Mouse (Mus musculus) hindbrain, embryonic 11.5 days (tissue): ENCODE measurements around the gene Rps28. TPM values are rescaled to one million over a fixed set of nuclear protein-coding genes. Genes with fewer than 3 reads are reported as not detected.

Experiments
- ATAC-seq: fragments of 200-750 bp; cut with Nextera tagmentation; 2 replicates; pipeline ENCODE4 v1.8.0; 2017; ENCODE audit warnings: mild to moderate bottlenecking, moderate TSS enrichment, moderate library complexity; ENCODE audit not compliant: low FRiP score
- DNase-seq: peaks from one replicate; pipeline ENCODE4 v3.0.0-alpha.2; 2015; ENCODE audit warnings: low spot score
- H3K27ac ChIP-seq: fragments of 300-500 bp; sonication (generic); 2 replicates; pipeline ENCODE4 v1.5.1; 2014; ENCODE audit warnings: mild to moderate bottlenecking, low read depth, low read length
- H3K27me3 ChIP-seq: fragments of 300-500 bp; sonication (generic); 2 replicates; pipeline ENCODE4 v1.6.1; 2014; ENCODE audit warnings: mild to moderate bottlenecking, low read length, moderate library complexity, mixed read lengths; ENCODE audit not compliant: control insufficient read depth, insufficient read depth
- H3K36me3 ChIP-seq: fragments of 300-500 bp; sonication (generic); 2 replicates; pipeline ENCODE4 v1.6.1; 2014; ENCODE audit warnings: mild to moderate bottlenecking, low read length, moderate library complexity, mixed read lengths; ENCODE audit not compliant: control insufficient read depth, insufficient read depth
- H3K4me1 ChIP-seq: fragments of 300-500 bp; sonication (generic); replicated peaks from 2 replicates; pipeline ENCODE4 v1.6.1; 2014; ENCODE audit warnings: low read length, mixed read lengths; ENCODE audit not compliant: control insufficient read depth, insufficient read depth
- H3K4me2 ChIP-seq: fragments of 300-500 bp; sonication (generic); replicated peaks from 2 replicates; pipeline ENCODE4 v1.6.1; 2014; ENCODE audit warnings: mild to moderate bottlenecking, low read depth, low read length
- H3K4me3 ChIP-seq: fragments of 300-500 bp; sonication (generic); 2 replicates; pipeline ENCODE4 v1.5.1; 2014; ENCODE audit warnings: low read depth, low read length
- H3K9ac ChIP-seq: fragments of 300-500 bp; sonication (generic); 2 replicates; pipeline ENCODE4 v1.6.1; 2014; ENCODE audit warnings: low read depth, low read length
- H3K9me3 ChIP-seq: fragments of 300-500 bp; sonication (generic); 2 replicates; pipeline ENCODE4 v1.6.1; 2016; ENCODE audit warnings: low read length; ENCODE audit not compliant: control insufficient read depth
- WGBS: fragments of 180-500 bp; shearing (Covaris S2); extraction: QIAGEN DNeasy Blood & Tissue Kit; methylation state at CpG from one replicate; pipeline ENCODE4 v1.1.7; 2014; 5-methylcytosine and 5-hydroxymethylcytosine counted together
- polyA plus RNA-seq: library from polyadenylated mRNA; unstranded; fragments of >200 nt; fragmentation: Nextera tagmentation; extraction: Ambion mirVana; gene quantifications from 2 replicates; pipeline ENCODE4 v1.2.1, GENCODE M21; 2014

Rps28 gene
- polyA plus RNA-seq, 1 experiment from 2014 or later: 706 TPM

DNA sequence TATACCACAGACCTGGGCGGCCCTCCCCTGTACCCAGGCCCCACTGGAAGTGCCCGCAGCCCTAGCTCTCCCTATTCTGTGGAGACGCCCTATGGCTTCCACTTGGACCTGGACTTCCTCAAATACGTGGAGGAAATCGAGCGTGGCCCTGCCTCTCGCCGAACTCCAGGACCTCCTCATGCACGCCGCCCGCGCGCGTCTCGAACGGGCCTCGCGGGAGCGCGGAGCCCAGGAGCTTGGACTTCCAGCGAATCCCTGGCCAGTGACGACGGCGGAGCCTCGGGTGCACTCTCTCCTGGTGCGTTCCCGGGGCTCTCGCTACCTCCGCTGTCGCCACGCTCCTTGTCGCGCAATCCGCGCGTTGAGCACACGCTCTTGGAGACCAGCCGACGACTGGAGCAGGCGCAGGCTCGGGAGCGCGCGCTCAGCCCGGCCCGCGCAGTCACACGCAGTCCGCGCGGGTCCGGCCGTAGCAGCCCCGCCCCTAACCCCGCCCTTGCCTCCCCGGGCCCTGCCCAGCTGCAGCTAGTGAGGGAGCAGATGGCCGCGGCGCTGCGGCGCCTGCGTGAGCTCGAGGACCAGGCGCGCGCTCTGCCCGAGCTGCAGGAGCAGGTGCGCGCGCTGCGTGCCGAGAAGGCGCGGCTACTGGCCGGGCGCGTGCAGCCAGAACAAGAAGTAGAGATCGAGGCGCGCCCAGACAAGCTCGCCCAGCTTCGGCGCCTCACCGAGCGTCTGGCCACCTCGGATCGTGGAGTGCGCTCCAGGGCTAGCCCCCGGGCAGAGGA, 7.0 kb downstream of the Rps28 start:
- Histone ChIP-seq H3K4me3 (peak overlapping the region; percentile 53), H3K27ac (peak overlapping the region; percentile 86), H3K9me3 (no peaks in the 10 kb centered on the region), H3K4me1 (peaks cover 7% of the 10 kb centered on the region), H3K4me2 (peak overlapping the region; percentile 84), H3K36me3 (peaks cover 3% of the 10 kb centered on the region; the same call in 1 of the 2 replicates), H3K27me3 (no peaks in the 10 kb centered on the region), H3K9ac (peak overlapping the region; percentile 75)
- ATAC-seq (peak; percentile 96), DNase-seq (peak; percentile 96)
- WGBS: under 1% methylated on average over 89 of the region's 89 CpGs

GRCm38 (mm10) chr17:33816612-33817011, 7.8 kb downstream of the Rps28 start:
- ATAC-seq: no peak

DNA sequence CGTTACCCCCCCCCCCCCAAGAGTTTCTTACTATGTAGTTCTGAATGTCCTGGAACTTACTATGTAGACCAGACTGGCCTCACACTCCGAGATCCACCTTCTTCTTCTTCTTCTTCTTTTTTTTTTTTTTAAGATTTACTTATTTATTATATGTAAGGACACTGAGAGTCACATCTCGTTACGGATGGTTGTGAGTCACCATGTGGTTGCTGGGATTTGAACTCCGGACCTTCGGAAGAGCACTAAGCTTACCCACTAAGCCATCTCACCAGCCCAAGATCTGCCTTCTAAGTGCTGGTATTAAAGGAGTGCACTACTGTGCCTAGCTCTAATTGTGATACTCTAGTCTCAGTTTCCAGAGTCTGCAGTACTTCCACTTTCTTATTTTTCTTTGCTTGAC, 9.0 kb downstream of the Rps28 start:
- H3K9ac ChIP-seq: no peak overlapping the region
- no peaks in the 10 kb centered on the region for H3K9me3 ChIP-seq
- no peak overlapping the region for H3K27ac ChIP-seq
- peaks cover 7% of the 10 kb centered on the region for H3K4me1 ChIP-seq
- ATAC-seq: no peak
- no peak overlapping the region for H3K4me2 ChIP-seq
- H3K36me3 ChIP-seq: peaks cover 3% of the 10 kb centered on the region; the same call in 1 of the 2 replicates
- peaks cover 6% of the 10 kb centered on the region for H3K27me3 ChIP-seq
- WGBS: 94% methylated on average over 6 of the region's 6 CpGs
- no peak for DNase-seq
- no peak overlapping the region for H3K4me3 ChIP-seq

More at GRCm38 (mm10) chr17:33816612-33817011, 7.8 kb downstream of the Rps28 start:
- H3K36me3 ChIP-seq: peaks cover 3% of the 10 kb centered on the region; the same call in 1 of the 2 replicates
- 81% methylated on average over 5 of the region's 5 CpGs for WGBS
- peak overlapping the region; percentile 84 for H3K4me2 ChIP-seq
- no peaks in the 10 kb centered on the region for H3K27me3 ChIP-seq
- DNase-seq: no peak
- peaks cover 7% of the 10 kb centered on the region for H3K4me1 ChIP-seq
- H3K9ac ChIP-seq: peak overlapping the region; percentile 75; the same call in 1 of the 2 replicates
- H3K27ac ChIP-seq: no peak overlapping the region
- H3K9me3 ChIP-seq: no peaks in the 10 kb centered on the region
- H3K4me3 ChIP-seq: peak overlapping the region; percentile 53

DNA sequence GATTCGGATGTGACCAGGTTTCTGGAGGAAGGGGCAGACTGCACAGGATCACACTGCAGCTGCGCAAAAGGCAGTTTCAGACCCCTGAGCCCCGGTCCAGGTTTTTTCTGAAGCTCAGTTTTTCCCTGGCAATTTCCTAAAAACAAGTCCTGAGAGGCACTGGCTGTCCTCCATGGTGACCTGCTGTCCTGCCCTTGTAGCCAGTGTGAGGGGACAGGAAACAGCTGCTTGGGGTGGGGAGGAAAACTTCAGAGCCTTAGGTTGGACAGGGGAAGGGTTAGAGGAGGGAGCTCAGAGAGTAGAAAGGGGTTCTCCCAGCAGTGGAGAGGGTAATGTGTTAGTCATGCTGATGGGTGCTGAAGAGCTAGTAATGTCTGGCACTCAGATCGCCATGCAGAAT, 11.4 kb downstream of the Rps28 start:
- Histone ChIP-seq H3K4me2 (no peak overlapping the region), H3K9me3 (no peaks in the 10 kb centered on the region), H3K4me3 (no peak overlapping the region), H3K27ac (no peak overlapping the region), H3K4me1 (peaks cover 5% of the 10 kb centered on the region), H3K9ac (no peak overlapping the region), H3K36me3 (no peaks in the 10 kb centered on the region), H3K27me3 (peaks cover 6% of the 10 kb centered on the region)
- 68% methylated on average over 4 of the region's 4 CpGs for WGBS
- DNase-seq (no peak), ATAC-seq (no peak)

DNA sequence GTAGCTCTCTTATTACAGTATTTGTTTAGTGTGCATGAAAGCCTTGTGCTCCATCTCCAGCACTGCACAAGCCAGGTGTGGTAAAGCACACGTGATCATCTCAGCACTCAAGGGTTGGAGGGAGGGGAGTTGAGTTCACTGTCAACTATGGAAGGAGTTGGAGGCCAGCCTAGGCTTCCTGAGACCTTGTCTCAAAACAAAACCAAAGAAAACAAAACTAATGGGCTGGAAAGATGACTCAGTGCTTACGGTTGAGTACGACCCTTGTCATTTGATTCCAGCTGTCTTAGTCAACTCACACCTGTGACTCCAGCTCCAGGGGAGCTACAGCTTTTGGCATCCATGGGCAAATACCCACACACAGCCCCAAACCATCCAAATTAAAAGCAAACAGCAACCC, 11.9 kb downstream of the Rps28 start:
- Histone ChIP-seq H3K4me3 (no peak overlapping the region), H3K9me3 (no peaks in the 10 kb centered on the region), H3K27ac (no peak overlapping the region), H3K9ac (no peak overlapping the region), H3K27me3 (peaks cover 6% of the 10 kb centered on the region), H3K36me3 (no peaks in the 10 kb centered on the region), H3K4me1 (0 out of 2 replicates have a peak, but pooled peaks cover 4% of the 10 kb centered on the region), H3K4me2 (no peak overlapping the region)
- WGBS: 65% methylated on average over 3 of the region's 3 CpGs
- DNase-seq (no peak), ATAC-seq (no peak)

GRCm38 (mm10) chr17:33811142-33811516, 13.2 kb downstream of the Rps28 start:
- Histone ChIP-seq H3K27me3 (peaks cover 6% of the 10 kb centered on the region), H3K4me3 (peak overlapping the region; percentile 49), H3K36me3 (no peaks in the 10 kb centered on the region), H3K9ac (no peak overlapping the region), H3K4me2 (peak overlapping the region; percentile 71; the same call in 1 of the 2 replicates), H3K4me1 (no peaks in the 10 kb centered on the region), H3K9me3 (no peaks in the 10 kb centered on the region), H3K27ac (no peak overlapping the region)
- ATAC-seq (no peak), DNase-seq (no peak)
- 33% methylated on average over 7 of the region's 7 CpGs for WGBS

- Histone ChIP-seq H3K27ac (no peak within 1 kb of the TSS), H3K27me3 (peaks cover 6% of the 10 kb centered on the region), H3K36me3 (no peaks in the 10 kb centered on the region), H3K4me2 (peak within 1 kb of the TSS; percentile 71), H3K4me3 (peak within 1 kb of the TSS; percentile 49), H3K4me1 (no peaks in the 10 kb centered on the region), H3K9ac (0 out of 2 replicates have a peak within 1 kb of the TSS, but pooled peaks have one; percentile 1), H3K9me3 (no peaks in the 10 kb centered on the region)
- ATAC-seq (peak; percentile 98), DNase-seq (peak; percentile 94)
- 1% methylated on average over 36 of the region's 36 CpGs for WGBS
Observed at GRCm38 (mm10) chr17:33810334-33811141, 13.8 kb downstream of the Rps28 start, which contains the start of gene Kank3. Gene Kank3 (plus strand): TSS chr17:33810519.

DNA sequence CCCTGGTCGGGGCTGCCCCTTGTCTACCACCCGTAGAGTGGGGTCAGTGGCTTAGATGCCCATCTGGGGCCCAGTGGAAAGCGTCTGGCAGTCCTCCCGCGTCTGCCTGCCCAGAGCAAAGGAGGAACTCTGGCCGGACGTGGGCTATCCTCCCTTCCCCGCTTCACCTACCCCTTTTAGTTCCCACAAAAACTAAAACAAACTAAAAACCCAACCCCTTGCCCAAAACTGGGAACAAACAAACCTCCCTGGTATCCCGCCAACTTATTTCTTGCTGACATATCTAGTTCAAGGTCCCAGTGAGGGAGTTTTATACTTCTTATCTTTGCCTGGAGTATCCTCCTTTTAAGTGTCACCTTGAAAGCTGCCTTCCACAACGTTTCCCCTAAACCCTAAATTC, 16.2 kb downstream of the Rps28 start:
- Histone ChIP-seq H3K27ac (no peak overlapping the region), H3K27me3 (peaks cover 6% of the 10 kb centered on the region), H3K9me3 (no peaks in the 10 kb centered on the region), H3K9ac (no peak overlapping the region), H3K4me1 (no peaks in the 10 kb centered on the region), H3K36me3 (no peaks in the 10 kb centered on the region), H3K4me3 (no peak overlapping the region), H3K4me2 (no peak overlapping the region)
- no peak for DNase-seq
- WGBS: 39% methylated on average over 10 of the region's 10 CpGs
- ATAC-seq: no peak
